Comparison of ENCODE assay signal across 12 mouse cellular contexts in the genomic region with DNA sequence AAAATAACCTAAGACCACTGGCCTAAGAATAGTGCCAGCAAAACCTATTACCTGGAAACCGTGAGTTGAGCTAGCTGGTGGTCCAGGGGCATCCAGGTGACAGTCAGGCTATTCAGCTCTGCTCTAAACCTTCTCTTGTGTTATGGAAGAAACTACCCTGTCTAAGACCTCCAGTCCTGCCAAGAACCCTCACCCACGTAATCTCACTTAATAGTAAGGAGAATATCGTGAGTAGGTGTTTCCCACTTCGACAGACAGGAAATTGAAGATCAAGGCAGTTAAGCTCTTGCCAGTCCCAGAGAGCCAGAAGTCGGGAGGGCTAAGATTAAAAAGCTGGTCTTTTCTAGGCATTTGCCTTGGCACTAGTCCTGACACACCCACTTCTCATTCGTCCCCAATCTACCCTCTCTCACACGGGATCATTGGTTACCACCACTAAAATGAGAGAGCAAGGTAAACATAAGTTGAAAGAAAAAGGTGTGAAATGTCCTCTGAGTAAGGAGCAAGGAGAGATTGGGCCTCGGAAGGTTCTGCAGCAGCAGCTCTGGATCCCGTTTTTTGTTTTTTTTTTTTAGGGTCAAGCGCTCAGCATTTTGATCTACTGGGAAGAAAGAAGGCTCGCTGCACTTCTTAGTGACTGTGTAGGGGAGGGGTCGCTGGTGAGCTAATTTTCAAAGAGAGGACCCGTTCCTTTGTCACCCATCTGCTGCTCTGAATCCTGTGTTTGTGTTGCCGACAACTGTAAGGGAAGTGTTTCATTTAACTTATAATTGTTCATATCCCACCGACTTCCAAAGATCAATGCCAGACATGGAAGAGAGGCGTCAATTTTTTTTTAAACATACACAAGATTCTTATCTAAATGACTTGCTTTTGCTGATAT. TPM values are rescaled to one million over a fixed set of nuclear protein-coding genes. Genes with fewer than 3 reads are reported as not detected.
DNase-seq lines count a peak whose midpoint lies in the region; ATAC-seq lines count a peak whose summit lies in the region.
"Had no signal": no experiment of that assay in that cellular context is flagged by ENCODE, and none has a peak within 500 bp of the region (broad histone marks: within the 10 kb centered on the region; RNA-seq: fewer than 3 reads in every experiment).

No protein-coding gene starts in this region.

- H3K27me3 ChIP-seq in hindbrain, embryonic 11.5 days (ENCODE audit: control insufficient read depth, insufficient read depth, low read length): no peaks in the 10 kb centered on the region
- no peaks in the 10 kb centered on the region for H3K27me3 ChIP-seq in midbrain, embryonic 15.5 days (replicated peaks)

- no peak overlapping the region for H3K4me3 ChIP-seq in hindbrain, embryonic 11.5 days (ENCODE audit: low read depth, low read length)
- no peak overlapping the region for H3K4me3 ChIP-seq in midbrain, embryonic 15.5 days

- WGBS in hindbrain, embryonic 11.5 days: 39% methylated on average over 16 of the region's 16 CpGs
- WGBS in midbrain, embryonic 15.5 days: 16% methylated on average over 16 of the region's 16 CpGs

- peak; percentile 57 for ATAC-seq in hindbrain, embryonic 11.5 days (ENCODE audit: low FRiP score)
- ATAC-seq in midbrain, embryonic 15.5 days (replicated peaks): peak; percentile 51

- peaks cover 5% of the 10 kb centered on the region for H3K4me1 ChIP-seq in hindbrain, embryonic 11.5 days (replicated peaks; ENCODE audit: control insufficient read depth, insufficient read depth, low read length)
- peaks cover 31% of the 10 kb centered on the region for H3K4me1 ChIP-seq in midbrain, embryonic 15.5 days

- H3K9me3 ChIP-seq in hindbrain, embryonic 11.5 days (ENCODE audit: control insufficient read depth, low read length): no peaks in the 10 kb centered on the region
- no peaks in the 10 kb centered on the region for H3K9me3 ChIP-seq in midbrain, embryonic 15.5 days
- H3K9me3 ChIP-seq: G1E had no signal

- H3K36me3 ChIP-seq in hindbrain, embryonic 11.5 days (ENCODE audit: control insufficient read depth, insufficient read depth, low read length): no peaks in the 10 kb centered on the region
- H3K36me3 ChIP-seq in midbrain, embryonic 15.5 days (replicated peaks): no peaks in the 10 kb centered on the region
- H3K36me3 ChIP-seq: G1E had no signal

- peak overlapping the region; percentile 56 for H3K9ac ChIP-seq in hindbrain, embryonic 11.5 days (ENCODE audit: low read depth, low read length)
- peak overlapping the region; percentile 38; the same call in 1 of the 2 replicates for H3K9ac ChIP-seq in midbrain, embryonic 15.5 days

- H3K27ac ChIP-seq in hindbrain, embryonic 11.5 days (ENCODE audit: low read depth, low read length): peak overlapping the region; percentile 98
- H3K27ac ChIP-seq in midbrain, embryonic 15.5 days: peak overlapping the region; percentile 90

- peak; percentile 44 for DNase-seq in embryo, embryonic 10 days (ENCODE audit: low spot score)
- no peak for DNase-seq in embryo, embryonic 9.5 days (ENCODE audit: extremely low spot score)
- DNase-seq in embryo, embryonic 11 days: peak; percentile 65
- peak; percentile 68 for DNase-seq in hindbrain, embryonic 11.5 days (ENCODE audit: low spot score)
- DNase-seq in heart, postnatal 25 days (ENCODE audit: low spot score): no peak
- DNase-seq in left cerebral cortex, adult 9 months (ENCODE audit: low spot score in 2 of 2): no peak
- no peak for DNase-seq in adrenal gland, postnatal 10 days
- DNase-seq: kidney, adult 18-20 months; liver; thymus, postnatal 36 days had no signal

- no peak overlapping the region for H3K4me2 ChIP-seq in hindbrain, embryonic 11.5 days (replicated peaks; ENCODE audit: low read depth, low read length)
- H3K4me2 ChIP-seq in midbrain, embryonic 15.5 days: peak overlapping the region; percentile 21

- intact Hi-C loops in heart, postnatal 25 days (cut with DNase I): no loop called here

RNA-seq across cellular contexts. Expression of a gene that starts 40.8 kb away (rescaled TPM):
- polyA plus RNA-seq in hindbrain, embryonic 11.5 days (2014; fragmentation: Nextera tagmentation; extraction: Ambion mirVana): 56.8 and 69.4 TPM in 2 replicates
- 46.6 and 48.5 TPM in 2 replicates for polyA plus RNA-seq in midbrain, embryonic 15.5 days (2015; fragmentation: Nextera tagmentation; extraction: Ambion mirVana)
- 10 to 100 TPM; 70.6 to 77.9 TPM for total RNA-seq in heart, postnatal 25 days (2021)
- total RNA-seq in adrenal gland, postnatal 10 days (2021): 10 to 100 TPM; 57.5 to 78.3 TPM

Comparison
In these comparisons a context has a peak if more than half of its experiments do, and no peak if none do; other contexts are left out.
1. DNase-seq: peak in embryo, embryonic 10 days (single experiment), embryo, embryonic 11 days (single experiment) and hindbrain, embryonic 11.5 days (single experiment); none in embryo, embryonic 9.5 days (single experiment), heart, postnatal 25 days (single experiment), left cerebral cortex, adult 9 months (0 of 2) and adrenal gland, postnatal 10 days (single experiment).